Mouse (Mus musculus): ENCODE data around the gene Rab8b.

- TF ChIP-seq POLR2A (IDR thresholded peaks at IDR 0.05; ENCODE audit: insufficient read depth, low read length) (no peak), CTCF (IDR thresholded peaks at IDR 0.05; ENCODE audit: low read depth, low read length) (no peak), EP300 (IDR thresholded peaks at IDR 0.05; ENCODE audit: insufficient read depth, low read depth, low read length) (no peak)
These were observed 98.5 kb downstream of the Rab8b start for GRCm38 (mm10) chr9:66820996-66821395.

Data from ES-Bruce4 (cell line).